Mouse (Mus musculus): ENCODE measurements around the gene Sfxn5.

The Sfxn5 gene

GRCm38 (mm10) chr6:85286283-85287047 lies 46.8 kb downstream of the Sfxn5 start:
- DNase-seq = no peak

DNA sequence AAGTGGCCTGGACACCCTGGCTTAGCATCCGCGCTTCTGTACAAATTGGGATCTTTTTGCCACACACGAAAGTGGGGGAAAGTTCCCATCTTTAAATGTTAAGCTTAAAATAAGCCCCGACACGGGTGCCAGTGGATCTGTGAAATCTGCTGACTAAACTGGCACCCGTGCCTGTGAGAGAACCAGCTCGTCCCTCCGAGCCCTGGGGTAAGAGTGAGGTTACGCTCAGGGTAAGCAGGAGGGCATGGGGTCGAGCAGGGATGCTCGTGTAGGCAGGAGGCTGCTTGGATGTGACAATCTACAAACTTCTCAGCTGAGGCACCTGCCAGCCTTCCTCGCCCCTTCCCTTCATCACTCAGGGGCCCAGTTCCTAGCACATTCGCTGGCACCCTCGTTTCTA lies 52.4 kb downstream of the Sfxn5 start:
- DNase-seq = no peak

DNA sequence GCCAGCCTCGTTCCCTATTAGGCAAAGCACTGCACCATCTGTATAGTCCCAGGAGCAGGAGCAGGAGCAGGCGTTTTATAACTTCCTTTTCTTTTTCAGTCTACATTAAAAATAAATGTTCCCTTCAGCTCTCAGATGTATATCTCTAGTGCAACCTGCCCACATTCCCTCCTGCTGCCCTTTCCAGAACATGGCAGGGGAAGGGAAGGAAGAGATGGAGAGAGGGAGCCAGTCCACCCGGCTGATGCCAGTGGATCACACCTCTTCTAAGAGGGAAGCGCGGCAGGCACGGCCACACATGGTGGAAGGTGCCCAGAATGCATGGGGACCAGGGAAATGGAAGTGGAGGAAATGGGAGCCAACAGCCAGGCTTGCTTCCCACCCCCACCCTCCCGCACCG lies 56.7 kb downstream of the Sfxn5 start:
- DNase-seq = no peak

DNA sequence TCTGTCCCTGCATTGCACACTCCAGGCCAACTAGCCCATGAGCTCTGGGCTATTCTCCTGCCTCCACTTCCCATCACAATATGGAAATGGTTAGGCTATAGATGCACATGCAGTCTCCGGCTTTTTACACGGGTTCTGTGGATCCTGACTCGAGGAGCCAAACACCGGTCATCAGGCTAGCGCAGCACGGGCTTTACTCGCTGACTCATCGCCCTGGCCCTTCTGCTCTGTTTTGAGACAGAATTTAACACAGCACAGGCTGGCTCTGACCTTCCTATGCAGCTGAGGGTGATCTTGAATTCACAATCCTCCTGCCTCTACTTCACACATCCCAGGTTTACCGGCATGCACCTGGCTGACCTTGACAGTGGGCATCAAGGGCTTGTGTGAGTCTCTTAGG lies 60.8 kb downstream of the Sfxn5 start:
- no peak for DNase-seq

GRCm38 (mm10) chr6:85266060-85266459 lies 67.2 kb downstream of the Sfxn5 start:
- DNase-seq = no peak

DNA sequence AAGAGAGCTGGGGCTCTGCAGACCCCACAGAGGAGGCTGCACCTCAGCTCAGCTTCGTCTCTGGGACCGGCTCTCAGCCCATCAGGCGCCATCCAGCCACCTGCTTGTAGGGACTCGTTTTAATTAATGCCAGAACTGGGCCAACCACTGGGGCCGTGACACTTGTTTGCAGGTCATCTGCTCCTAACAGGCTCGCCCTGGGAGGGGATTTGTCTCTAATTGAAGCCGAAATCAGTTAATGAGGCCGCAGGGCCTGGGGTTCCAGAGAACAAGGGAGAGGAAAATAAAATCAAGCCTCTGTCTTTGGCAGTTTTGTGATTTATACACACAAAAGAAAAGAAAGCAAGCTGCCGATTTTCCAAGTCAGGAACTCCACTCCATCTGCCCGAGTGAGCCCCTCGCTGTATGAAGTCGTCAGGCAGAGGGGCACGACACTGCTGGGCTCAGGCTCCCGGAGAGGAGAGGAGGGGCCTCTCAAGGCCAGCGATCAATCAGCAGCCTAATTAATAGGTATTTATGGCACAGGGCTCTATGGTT lies 68.2 kb downstream of the Sfxn5 start:
- DNase-seq = peak; percentile 51 to 62

DNA sequence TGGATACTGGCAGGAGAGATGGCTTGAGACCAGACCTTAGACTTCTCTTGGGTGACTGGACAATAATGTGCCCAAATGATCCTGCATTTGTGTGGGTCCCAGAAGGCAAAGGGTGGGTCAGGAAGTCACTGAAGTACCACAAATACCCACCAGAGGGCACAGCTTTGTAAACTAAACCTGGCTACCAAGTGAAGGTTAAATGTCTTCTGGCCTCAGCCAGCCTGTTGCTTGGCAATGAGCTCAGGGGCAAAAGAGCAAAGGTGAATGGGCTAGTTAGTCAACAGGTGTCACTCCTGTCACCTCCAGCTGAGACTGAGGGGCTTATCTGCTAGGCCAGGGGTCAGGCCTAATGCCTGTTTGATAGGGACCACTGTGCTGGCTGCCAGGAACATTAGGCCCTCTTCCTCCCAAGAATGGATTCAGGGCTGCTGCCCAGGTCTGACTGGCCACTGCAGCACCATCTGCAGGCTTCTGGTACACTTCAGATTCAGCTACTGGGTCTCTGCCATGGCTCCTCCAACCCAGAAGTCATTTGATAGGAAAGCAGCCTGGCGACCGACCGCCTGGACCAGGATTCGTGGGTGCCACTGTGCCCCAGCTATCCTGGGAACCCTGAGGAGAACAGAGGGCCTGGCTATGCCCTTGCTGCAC lies 70.2 kb downstream of the Sfxn5 start:
- DNase-seq = peak; percentile 81 to 87

- DNase-seq = peak; percentile 64 to 67
Observed at GRCm38 (mm10) chr6:85259094-85259630, 74.1 kb downstream of the Sfxn5 start.

GRCm38 (mm10) chr6:85255578-85255977 lies 77.6 kb downstream of the Sfxn5 start:
- no peak for DNase-seq

DNA sequence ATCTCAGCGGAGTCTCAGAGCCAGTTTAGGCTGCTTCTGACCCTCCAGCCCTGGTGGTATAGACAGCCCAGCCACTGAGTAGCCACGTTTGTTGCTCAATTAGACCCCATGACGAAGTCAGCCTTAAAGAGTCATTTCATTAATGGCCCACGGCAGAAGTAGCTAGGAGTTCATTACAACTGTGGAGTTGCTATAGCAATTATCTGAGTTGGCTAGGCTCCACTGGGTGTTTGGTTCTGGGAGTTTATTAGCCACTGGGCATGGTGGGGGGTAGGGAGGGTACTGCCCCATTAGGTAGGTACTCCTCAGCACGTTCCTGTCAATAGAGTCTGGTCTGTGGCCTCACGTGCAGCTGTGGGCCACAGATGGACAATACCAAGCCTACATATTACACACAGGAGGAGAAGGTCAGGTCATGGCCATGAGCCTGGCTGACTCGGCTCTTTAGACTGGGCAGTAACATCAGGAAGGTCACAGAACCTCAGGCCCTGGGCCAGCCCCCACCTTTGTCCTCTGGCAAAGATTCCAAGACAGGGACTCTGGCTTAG lies 79.2 kb downstream of the Sfxn5 start:
- no peak for DNase-seq

GRCm38 (mm10) chr6:85253275-85253674 lies 79.9 kb downstream of the Sfxn5 start:
- no peak for DNase-seq

- DNase-seq = no peak
Observed at GRCm38 (mm10) chr6:85252251-85253058, 80.8 kb downstream of the Sfxn5 start.

GRCm38 (mm10) chr6:85250811-85251241 lies 82.4 kb downstream of the Sfxn5 start:
- peak in 1 of 2 experiments; percentile 40 for DNase-seq

GRCm38 (mm10) chr6:85249821-85250220 lies 83.4 kb downstream of the Sfxn5 start:
- no peak for DNase-seq

DNA sequence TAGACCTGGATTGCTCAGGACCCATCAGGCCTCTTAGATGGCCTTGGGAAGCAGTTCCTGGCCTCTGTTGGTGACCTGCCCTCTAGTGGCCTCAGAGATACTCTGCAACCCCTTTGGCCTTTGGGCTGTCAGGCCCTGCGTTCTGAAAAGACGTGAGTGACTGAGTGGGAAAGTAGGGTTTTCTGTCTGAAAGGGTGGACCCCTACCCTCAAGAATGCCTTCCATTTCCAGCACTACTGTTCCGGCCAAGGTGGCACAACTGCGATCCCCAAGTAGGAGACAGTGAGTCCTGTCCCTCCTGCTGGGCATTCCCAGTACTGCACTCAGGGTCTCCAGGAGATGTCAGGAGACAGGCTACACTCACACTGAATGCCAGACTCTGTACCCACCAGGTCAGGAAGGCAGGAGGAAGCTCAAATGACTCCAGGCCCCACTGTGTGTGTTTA lies 94.2 kb downstream of the Sfxn5 start:
- peak; percentile 87 to 92 for DNase-seq

GRCm38 (mm10) chr6:85237595-85238337 lies 95.5 kb downstream of the Sfxn5 start:
- no peak for DNase-seq

- peak; percentile 53 to 62 for DNase-seq
Observed at GRCm38 (mm10) chr6:85237001-85237400, 96.2 kb downstream of the Sfxn5 start.

DNA sequence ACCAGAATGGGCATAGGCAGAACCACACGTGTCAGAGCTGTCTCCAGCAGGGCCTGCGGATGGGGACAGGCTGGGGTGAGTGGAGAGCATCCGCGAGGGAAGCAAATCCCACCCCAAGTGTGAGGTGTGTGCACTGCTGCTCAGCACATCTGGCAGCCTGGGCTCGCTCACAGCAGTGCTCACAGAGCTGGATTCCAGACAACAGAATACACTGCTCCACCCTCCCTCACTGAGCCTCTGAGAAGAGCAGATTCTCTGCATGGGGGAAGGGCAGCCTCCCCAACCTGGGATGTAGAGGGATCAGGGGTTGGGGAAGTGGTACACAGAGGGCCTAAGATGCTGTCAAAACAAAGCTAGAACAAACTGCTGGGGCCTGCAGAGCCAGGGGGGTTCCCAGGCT lies 98.4 kb downstream of the Sfxn5 start:
- DNase-seq = no peak

- DNase-seq = no peak
Observed at GRCm38 (mm10) chr6:85232836-85233623, 100.2 kb downstream of the Sfxn5 start.

DNA sequence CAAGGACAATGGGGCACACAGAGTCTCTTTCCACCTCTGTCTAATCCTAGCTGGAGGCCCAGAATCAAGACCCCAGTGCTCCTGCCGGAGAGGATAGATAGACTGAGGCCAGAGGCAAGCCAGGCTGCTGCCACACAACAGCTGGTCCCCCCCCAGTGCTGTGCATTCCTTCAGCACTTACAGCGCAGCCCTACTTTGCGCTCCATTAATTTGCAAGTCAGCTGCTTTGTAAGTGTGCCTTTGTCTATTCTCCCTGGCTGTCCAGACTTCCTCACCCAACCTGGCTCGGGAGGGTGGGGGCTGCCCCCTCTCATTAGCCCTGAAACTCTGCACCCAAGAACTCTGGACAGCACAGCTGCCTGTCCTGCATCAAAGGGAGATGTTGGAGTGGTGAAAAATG lies 101.2 kb downstream of the Sfxn5 start:
- DNase-seq = no peak

DNA sequence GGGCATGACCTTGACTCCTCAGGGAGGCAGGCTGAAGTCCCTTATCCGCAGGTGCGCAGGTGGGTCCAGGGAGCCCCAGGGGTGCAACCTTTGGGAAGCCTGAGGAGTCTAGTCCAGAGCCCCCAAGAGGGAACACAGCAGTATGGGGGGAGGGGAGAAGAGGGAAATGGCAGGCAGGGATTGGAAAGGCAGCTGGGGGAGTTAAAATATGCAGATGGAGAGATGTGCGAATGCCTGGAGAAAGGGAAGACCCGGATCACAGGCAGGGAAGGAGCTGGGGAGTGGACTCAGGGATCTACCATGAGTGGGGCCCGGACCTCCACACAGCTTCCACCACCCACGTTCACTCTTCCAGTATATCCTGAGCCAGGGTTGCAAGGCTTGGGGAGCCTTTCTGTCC lies 101.8 kb downstream of the Sfxn5 start:
- no peak for DNase-seq
